Mouse (Mus musculus) liver, embryonic 15.5 days (tissue): ENCODE measurements around the gene Nr0b2. TPM values are rescaled to one million over a fixed set of nuclear protein-coding genes. Genes with fewer than 3 reads are reported as not detected.

Experiments used
- ATAC-seq: fragments of 200-750 bp; cut with Nextera tagmentation; 2 replicates; pipeline ENCODE4 v1.8.0; 2017; ENCODE audit warnings: moderate number of reproducible peaks, mild to moderate bottlenecking, moderate library complexity; ENCODE audit not compliant: insufficient read depth
- H3K27ac ChIP-seq: fragments of 300-500 bp; sonication (generic); replicated peaks from 2 replicates; pipeline ENCODE4 v1.5.1; 2015; ENCODE audit warnings: mild to moderate bottlenecking, inconsistent platforms
- H3K27me3 ChIP-seq: fragments of 300-500 bp; sonication (generic); 2 replicates; pipeline ENCODE4 v1.6.1; 2015; ENCODE audit warnings: mild to moderate bottlenecking, inconsistent platforms
- H3K36me3 ChIP-seq: fragments of 300-500 bp; sonication (generic); replicated peaks from 2 replicates; pipeline ENCODE4 v1.6.1; 2015; ENCODE audit warnings: moderate library complexity, mild to moderate bottlenecking, inconsistent platforms
- H3K4me1 ChIP-seq: fragments of 300-500 bp; sonication (generic); replicated peaks from 2 replicates; pipeline ENCODE4 v1.6.1; 2015; ENCODE audit warnings: inconsistent platforms
- H3K4me2 ChIP-seq: fragments of 300-500 bp; sonication (generic); 2 replicates; pipeline ENCODE4 v1.6.1; 2015; ENCODE audit warnings: moderate library complexity, mild to moderate bottlenecking, inconsistent platforms
- H3K4me3 ChIP-seq: fragments of 300-500 bp; sonication (generic); replicated peaks from 2 replicates; pipeline ENCODE4 v1.5.1; 2015; ENCODE audit warnings: mild to moderate bottlenecking, inconsistent platforms
- H3K9ac ChIP-seq: fragments of 300-500 bp; sonication (generic); 2 replicates; pipeline ENCODE4 v1.6.1; 2015; ENCODE audit warnings: moderate library complexity, mild to moderate bottlenecking, inconsistent platforms
- H3K9me3 ChIP-seq: fragments of 300-500 bp; sonication (generic); replicated peaks from 2 replicates; pipeline ENCODE4 v1.6.1; 2016; ENCODE audit warnings: inconsistent platforms
- WGBS: fragments of 180-500 bp; shearing (Covaris S2); methylation state at CpG from one replicate; pipeline ENCODE4 v1.1.7; 2015; ENCODE audit warnings: mixed read lengths; ENCODE audit not compliant: insufficient replicate concordance; 5-methylcytosine and 5-hydroxymethylcytosine counted together
- polyA plus RNA-seq: library from polyadenylated mRNA; unstranded; fragments of >200 nt; fragmentation: Nextera tagmentation; extraction: Ambion mirVana; gene quantifications from 2 replicates; pipeline ENCODE4 v1.2.1, GENCODE M21; 2015

Nr0b2 gene
- polyA plus RNA-seq, 1 experiment from 2014 or later: 0.97 TPM

- 50% methylated on average over 7 of the region's 7 CpGs for WGBS
- Histone ChIP-seq H3K9me3 (no peaks in the 10 kb centered on the region), H3K9ac (no peak overlapping the region), H3K36me3 (peaks cover 17% of the 10 kb centered on the region), H3K4me3 (no peak overlapping the region), H3K4me2 (no peak overlapping the region), H3K27ac (no peak overlapping the region), H3K4me1 (peaks cover 34% of the 10 kb centered on the region), H3K27me3 (peaks cover 28% of the 10 kb centered on the region)
- no peak for ATAC-seq
Observed at GRCm38 (mm10) chr4:133595538-133595937, 42.4 kb downstream of the Nr0b2 start.

- Histone ChIP-seq H3K27me3 (peaks cover 34% of the 10 kb centered on the region), H3K9ac (no peak overlapping the region), H3K9me3 (no peaks in the 10 kb centered on the region), H3K4me3 (no peak overlapping the region), H3K36me3 (peaks cover 12% of the 10 kb centered on the region), H3K27ac (no peak overlapping the region), H3K4me2 (no peak overlapping the region), H3K4me1 (peaks cover 35% of the 10 kb centered on the region)
- ATAC-seq: no peak
- 53% methylated on average over 6 of the region's 6 CpGs for WGBS
Observed at GRCm38 (mm10) chr4:133596084-133596483, 42.9 kb downstream of the Nr0b2 start.

DNA sequence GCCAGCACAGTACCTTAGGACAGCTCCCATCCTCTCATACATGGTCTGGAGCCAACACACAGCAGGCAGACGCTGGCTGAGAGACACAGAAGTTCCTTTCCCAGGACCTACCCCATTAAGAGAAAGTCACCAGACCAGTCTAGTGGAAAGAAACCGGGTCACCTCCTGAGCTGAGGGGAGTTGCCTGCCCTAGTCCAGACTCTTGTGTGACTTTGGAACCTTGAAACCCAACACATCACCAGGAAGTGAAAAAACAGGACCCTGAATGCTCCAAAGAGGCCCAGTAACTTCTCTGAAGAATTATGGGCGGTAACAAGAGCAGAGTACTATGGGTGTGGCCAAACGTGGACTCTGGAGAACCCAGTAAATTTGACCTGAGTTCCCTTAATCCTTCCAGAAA lies 45.4 kb downstream of the Nr0b2 start:
- no peaks in the 10 kb centered on the region for H3K36me3 ChIP-seq
- H3K9ac ChIP-seq: no peak overlapping the region
- ATAC-seq: no peak
- H3K27me3 ChIP-seq: peaks cover 57% of the 10 kb centered on the region
- H3K4me1 ChIP-seq: peaks cover 41% of the 10 kb centered on the region
- no peaks in the 10 kb centered on the region for H3K9me3 ChIP-seq
- WGBS: 33% methylated on average over 4 of the region's 4 CpGs
- H3K27ac ChIP-seq: no peak overlapping the region
- H3K4me3 ChIP-seq: peak overlapping the region; percentile 60
- peak overlapping the region; percentile 88 for H3K4me2 ChIP-seq

- ATAC-seq: no peak
- peak overlapping the region; percentile 60 for H3K4me3 ChIP-seq
- H3K4me2 ChIP-seq: peak overlapping the region; percentile 88
- no peaks in the 10 kb centered on the region for H3K9me3 ChIP-seq
- H3K27me3 ChIP-seq: peaks cover 57% of the 10 kb centered on the region
- peaks cover 41% of the 10 kb centered on the region for H3K4me1 ChIP-seq
- H3K27ac ChIP-seq: no peak overlapping the region
- 10% methylated on average over 7 of the region's 7 CpGs for WGBS
- H3K36me3 ChIP-seq: no peaks in the 10 kb centered on the region
- H3K9ac ChIP-seq: peak overlapping the region; percentile 39; the same call in 1 of the 2 replicates
Observed at GRCm38 (mm10) chr4:133599116-133599515, 45.9 kb downstream of the Nr0b2 start.

- Histone ChIP-seq H3K4me1 (peaks cover 41% of the 10 kb centered on the region), H3K9ac (peak overlapping the region; percentile 39), H3K27me3 (peaks cover 57% of the 10 kb centered on the region), H3K27ac (no peak overlapping the region), H3K4me3 (peak overlapping the region; percentile 60), H3K36me3 (no peaks in the 10 kb centered on the region), H3K9me3 (no peaks in the 10 kb centered on the region), H3K4me2 (peak overlapping the region; percentile 88)
- peak; percentile 96 for ATAC-seq
- WGBS: under 1% methylated on average over 50 of the region's 50 CpGs
Observed at GRCm38 (mm10) chr4:133599571-133600073, 46.4 kb downstream of the Nr0b2 start.

- H3K36me3 ChIP-seq: no peaks in the 10 kb centered on the region
- H3K4me2 ChIP-seq: peak overlapping the region; percentile 88
- H3K9me3 ChIP-seq: no peaks in the 10 kb centered on the region
- H3K4me1 ChIP-seq: peaks cover 37% of the 10 kb centered on the region
- H3K4me3 ChIP-seq: peak overlapping the region; percentile 60
- no peak for ATAC-seq
- no peak overlapping the region for H3K27ac ChIP-seq
- H3K27me3 ChIP-seq: peaks cover 57% of the 10 kb centered on the region
- H3K9ac ChIP-seq: peak overlapping the region; percentile 39; the same call in 1 of the 2 replicates
- 10% methylated on average over 9 of the region's 9 CpGs for WGBS
Observed at GRCm38 (mm10) chr4:133600306-133600705, 47.1 kb downstream of the Nr0b2 start.

DNA sequence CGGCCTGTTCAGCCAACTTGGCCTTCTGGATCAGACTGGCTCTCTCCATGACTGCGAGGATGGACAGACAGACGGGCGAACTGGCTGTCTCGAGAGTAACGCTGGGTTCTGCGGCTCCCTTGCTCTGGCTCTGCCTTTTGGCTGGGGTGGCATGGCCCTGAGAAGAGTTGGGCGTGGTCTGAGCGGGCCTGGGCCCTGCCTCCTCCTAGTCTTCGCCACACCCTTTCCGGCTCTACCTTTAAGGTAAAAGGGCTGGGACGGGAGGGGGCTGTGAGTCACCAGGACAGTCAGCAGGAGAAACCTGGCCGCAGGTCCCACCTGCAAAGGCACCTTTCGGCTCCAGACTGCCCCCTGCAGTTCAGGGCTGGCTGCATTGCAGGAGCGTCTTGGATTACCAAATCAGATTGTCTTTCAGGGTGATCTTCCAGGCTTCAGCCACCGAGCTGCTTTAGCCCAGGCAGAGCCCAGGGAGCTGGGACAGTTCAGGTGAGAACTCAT lies 48.6 kb downstream of the Nr0b2 start, which contains the start of gene Sfn:
Sfn (minus strand) TSS at position 448 of the 498 bp plus-strand sequence.
- Histone ChIP-seq H3K4me2 (peak within 1 kb of the TSS; percentile 63), H3K36me3 (no peaks in the 10 kb centered on the region; the same call in 1 of the 2 replicates), H3K4me3 (peak within 1 kb of the TSS; percentile 35), H3K27me3 (peaks cover 57% of the 10 kb centered on the region), H3K4me1 (peaks cover 33% of the 10 kb centered on the region), H3K27ac (no peak within 1 kb of the TSS), H3K9me3 (no peaks in the 10 kb centered on the region), H3K9ac (no peak within 1 kb of the TSS)
- ATAC-seq: no peak
- 2% methylated on average over 16 of the region's 16 CpGs for WGBS

- H3K36me3 ChIP-seq: no peaks in the 10 kb centered on the region; the same call in 1 of the 2 replicates
- H3K4me2 ChIP-seq: no peak overlapping the region
- peaks cover 33% of the 10 kb centered on the region for H3K4me1 ChIP-seq
- H3K9me3 ChIP-seq: no peaks in the 10 kb centered on the region
- no peak overlapping the region for H3K27ac ChIP-seq
- H3K4me3 ChIP-seq: no peak overlapping the region
- H3K27me3 ChIP-seq: peaks cover 53% of the 10 kb centered on the region
- no peak overlapping the region for H3K9ac ChIP-seq
- 76% methylated on average over 5 of the region's 5 CpGs for WGBS
- ATAC-seq: no peak
Observed at GRCm38 (mm10) chr4:133603056-133603455, 49.9 kb downstream of the Nr0b2 start.

DNA sequence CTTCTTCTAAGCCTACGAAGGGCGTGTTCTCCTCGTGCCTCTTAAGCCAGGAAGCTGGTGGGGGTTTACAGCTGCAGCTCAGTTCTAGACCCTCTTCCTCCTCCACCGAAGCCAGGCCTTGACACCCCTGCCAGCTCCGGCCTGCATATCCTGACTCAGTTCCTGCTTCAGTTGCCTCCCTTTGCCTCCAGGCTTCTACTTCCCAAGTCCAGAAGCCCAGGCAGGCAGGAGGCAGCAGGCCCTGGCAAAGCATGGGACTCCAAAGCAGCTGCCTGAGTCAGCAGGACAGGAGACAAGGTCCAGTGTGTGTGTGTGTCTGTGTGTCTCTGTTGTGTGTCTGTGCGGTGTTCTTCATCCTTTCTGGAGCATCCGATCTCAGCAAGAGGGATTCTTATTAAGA lies 51.0 kb downstream of the Nr0b2 start:
- no peak overlapping the region for H3K4me3 ChIP-seq
- peaks cover 42% of the 10 kb centered on the region for H3K27me3 ChIP-seq
- H3K4me2 ChIP-seq: no peak overlapping the region
- H3K27ac ChIP-seq: no peak overlapping the region
- 68% methylated on average over 7 of the region's 7 CpGs for WGBS
- H3K36me3 ChIP-seq: peaks cover 4% of the 10 kb centered on the region; the same call in 1 of the 2 replicates
- peaks cover 24% of the 10 kb centered on the region for H3K4me1 ChIP-seq
- H3K9ac ChIP-seq: no peak overlapping the region
- no peak for ATAC-seq
- H3K9me3 ChIP-seq: no peaks in the 10 kb centered on the region

DNA sequence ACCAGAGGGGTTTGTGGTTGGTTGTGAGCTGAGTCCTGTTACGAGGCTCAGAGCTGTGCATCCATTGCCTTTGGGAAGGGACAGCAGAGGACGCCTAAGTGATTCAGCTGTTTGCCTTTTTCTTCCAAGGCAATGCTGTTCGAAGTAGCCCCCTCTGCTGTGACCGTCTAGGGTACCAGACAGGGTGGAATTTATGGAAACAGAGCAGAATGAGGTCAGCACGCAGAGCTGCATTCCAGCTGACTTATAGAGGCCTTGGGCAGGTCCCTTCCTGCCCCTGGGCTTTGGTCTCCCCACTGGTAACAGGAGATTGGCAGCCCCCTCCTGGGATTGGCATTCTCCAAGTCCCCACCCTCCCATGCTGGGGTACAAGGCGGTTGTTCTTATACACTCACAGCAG lies 51.7 kb downstream of the Nr0b2 start:
- Histone ChIP-seq H3K4me3 (no peak overlapping the region), H3K27ac (no peak overlapping the region), H3K4me2 (no peak overlapping the region), H3K4me1 (peaks cover 18% of the 10 kb centered on the region), H3K27me3 (peaks cover 35% of the 10 kb centered on the region), H3K9ac (no peak overlapping the region), H3K9me3 (no peaks in the 10 kb centered on the region), H3K36me3 (peaks cover 4% of the 10 kb centered on the region; the same call in 1 of the 2 replicates)
- ATAC-seq: no peak
- 73% methylated on average over 6 of the region's 6 CpGs for WGBS

- WGBS: 72% methylated on average over 9 of the region's 9 CpGs
- H3K4me2 ChIP-seq: no peak overlapping the region
- no peaks in the 10 kb centered on the region for H3K9me3 ChIP-seq
- peaks cover 18% of the 10 kb centered on the region for H3K4me1 ChIP-seq
- H3K27ac ChIP-seq: no peak overlapping the region
- H3K4me3 ChIP-seq: no peak overlapping the region
- H3K36me3 ChIP-seq: peaks cover 4% of the 10 kb centered on the region; the same call in 1 of the 2 replicates
- H3K27me3 ChIP-seq: peaks cover 31% of the 10 kb centered on the region
- no peak for ATAC-seq
- H3K9ac ChIP-seq: no peak overlapping the region
Observed at GRCm38 (mm10) chr4:133605330-133605729, 52.2 kb downstream of the Nr0b2 start.
